Mouse (Mus musculus) bone marrow macrophage, adult 2 months (primary cell): ENCODE results near the gene Gpx3. TPM values are rescaled to one million over a fixed set of nuclear protein-coding genes. Genes with fewer than 3 reads are reported as not detected.
A peak's percentile ranks its signal among the peaks of the same experiment; 100 is the strongest.

ENCODE experiments used
- H3K27ac ChIP-seq: 2 replicates; pipeline ENCODE4 v1.5.1; 2012; ENCODE audit warnings: low read depth, low read length; ENCODE audit not compliant: insufficient read depth
- H3K4me1 ChIP-seq: 2 replicates; pipeline ENCODE4 v1.6.1; 2012; ENCODE audit warnings: low read length; ENCODE audit not compliant: control insufficient read depth, insufficient read depth
- H3K4me3 ChIP-seq: 2 replicates; pipeline ENCODE4 v1.5.1; 2012; ENCODE audit warnings: mild to moderate bottlenecking, low read length, moderate library complexity; ENCODE audit not compliant: insufficient read depth
- CTCF ChIP-seq: IDR thresholded peaks from 2 replicates; pipeline ENCODE4 v1.5.1; 2012; ENCODE audit warnings: low read depth, mild to moderate bottlenecking, low read length, moderate library complexity
- POLR2A ChIP-seq: IDR thresholded peaks from 2 replicates; pipeline ENCODE4 v1.6.1; 2012; ENCODE audit warnings: mild to moderate bottlenecking, low read depth, low read length, borderline replicate concordance
- polyA plus RNA-seq: library from polyadenylated mRNA; stranded (reverse); fragments of >200 nt; gene quantifications from 2 replicates; pipeline ENCODE4 v1.2.4, GENCODE M21; 2012; ENCODE audit not compliant: missing spikeins, insufficient read depth, insufficient read length

The Gpx3 gene
- polyA plus RNA-seq, 1 experiment, result 13.8 TPM

GRCm38 (mm10) chr11:54866119-54867048, 35.9 kb upstream of the Gpx3 start, which contains the start of gene Hint1:
Hint1 (plus strand) TSS chr11:54866383.
- Histone ChIP-seq H3K4me3 (peak within 1 kb of the TSS; percentile 65), H3K27ac (peak within 1 kb of the TSS; percentile 84), H3K4me1 (peaks cover 21% of the 10 kb centered on the region)
- TF ChIP-seq CTCF (no peak), POLR2A (0 out of 2 replicates have a peak, but pooled peaks have one; percentile 53)

GRCm38 (mm10) chr11:54867049-54867385, 35.2 kb upstream of the Gpx3 start:
- Histone ChIP-seq H3K4me1 (peaks cover 17% of the 10 kb centered on the region), H3K27ac (peak overlapping the region; percentile 84), H3K4me3 (peak overlapping the region; percentile 65)
- TF ChIP-seq CTCF (no peak), POLR2A (no peak)

- H3K4me3 ChIP-seq, result peak overlapping the region; percentile 10; the same call in 1 of the 2 replicates
- H3K4me1 ChIP-seq, result peaks cover 15% of the 10 kb centered on the region
- 0 out of 2 replicates have a peak overlapping the region, but pooled peaks have one; percentile 13 for H3K27ac ChIP-seq
- no peak for TF ChIP-seq POLR2A
- TF ChIP-seq CTCF, result no peak
These were observed 34.3 kb upstream of the Gpx3 start for GRCm38 (mm10) chr11:54867903-54868434.

- H3K27ac ChIP-seq, result no peak overlapping the region
- H3K4me3 ChIP-seq, result no peak overlapping the region
- TF ChIP-seq POLR2A (no peak), CTCF (no peak)
- H3K4me1 ChIP-seq, result peaks cover 15% of the 10 kb centered on the region
These were observed 33.8 kb upstream of the Gpx3 start for GRCm38 (mm10) chr11:54868445-54868844.

- H3K4me3 ChIP-seq, result no peak overlapping the region
- TF ChIP-seq POLR2A (no peak), CTCF (no peak)
- H3K4me1 ChIP-seq, result peaks cover 15% of the 10 kb centered on the region
- H3K27ac ChIP-seq, result no peak overlapping the region
These were observed 32.9 kb upstream of the Gpx3 start for GRCm38 (mm10) chr11:54869318-54869717.

GRCm38 (mm10) chr11:54871831-54872537, 30.3 kb upstream of the Gpx3 start:
- Histone ChIP-seq H3K27ac (no peak overlapping the region), H3K4me3 (no peak overlapping the region), H3K4me1 (peaks cover 9% of the 10 kb centered on the region)
- TF ChIP-seq CTCF, result no peak
- TF ChIP-seq POLR2A, result no peak

GRCm38 (mm10) chr11:54876031-54876430, 26.2 kb upstream of the Gpx3 start:
- Histone ChIP-seq H3K27ac (no peak overlapping the region), H3K4me3 (no peak overlapping the region), H3K4me1 (peaks cover 11% of the 10 kb centered on the region)
- no peak for TF ChIP-seq POLR2A
- TF ChIP-seq CTCF, result no peak

- H3K4me1 ChIP-seq, result peaks cover 36% of the 10 kb centered on the region
- no peak overlapping the region for H3K4me3 ChIP-seq
- TF ChIP-seq POLR2A, result no peak
- 0 out of 2 replicates have a peak overlapping the region, but pooled peaks have one; percentile 8 for H3K27ac ChIP-seq
These were observed 23.4 kb upstream of the Gpx3 start for GRCm38 (mm10) chr11:54878893-54879292.

- Histone ChIP-seq H3K27ac (0 out of 2 replicates have a peak overlapping the region, but pooled peaks have one; percentile 2), H3K4me3 (no peak overlapping the region), H3K4me1 (peaks cover 40% of the 10 kb centered on the region)
- TF ChIP-seq POLR2A, result no peak
- TF ChIP-seq CTCF, result no peak
These were observed 22.8 kb upstream of the Gpx3 start for GRCm38 (mm10) chr11:54879434-54879833.
